Mouse (Mus musculus) midbrain, embryonic 13.5 days (tissue): ENCODE results near the gene Mmp24. TPM values are rescaled to one million over a fixed set of nuclear protein-coding genes. Genes with fewer than 3 reads are reported as not detected.
"Not testable (repeated sequence)": the region's sequence is repeated elsewhere in the genome, so short reads cannot be mapped to it uniquely, and the experiment has no call there.

ENCODE experiments used
- ATAC-seq: fragments of 200-750 bp; cut with Nextera tagmentation; 2 replicates; pipeline ENCODE4 v1.8.0; 2017; ENCODE audit warnings: mild to moderate bottlenecking, moderate TSS enrichment, moderate library complexity
- H3K27ac ChIP-seq: fragments of 300-500 bp; sonication (generic); 2 replicates; pipeline ENCODE4 v1.5.1; 2015; ENCODE audit warnings: inconsistent platforms, mild to moderate bottlenecking, moderate library complexity
- H3K27me3 ChIP-seq: fragments of 300-500 bp; sonication (generic); 2 replicates; pipeline ENCODE4 v1.6.1; 2015; ENCODE audit warnings: mild to moderate bottlenecking, inconsistent platforms
- H3K36me3 ChIP-seq: fragments of 300-500 bp; sonication (generic); 2 replicates; pipeline ENCODE4 v1.6.1; 2015; ENCODE audit warnings: mild to moderate bottlenecking, inconsistent platforms
- H3K4me1 ChIP-seq: fragments of 300-500 bp; sonication (generic); replicated peaks from 2 replicates; pipeline ENCODE4 v1.6.1; 2015; ENCODE audit warnings: inconsistent platforms
- H3K4me2 ChIP-seq: fragments of 300-500 bp; sonication (generic); replicated peaks from 2 replicates; pipeline ENCODE4 v1.6.1; 2015; ENCODE audit warnings: moderate library complexity, mild to moderate bottlenecking, inconsistent platforms
- H3K4me3 ChIP-seq: fragments of 300-500 bp; sonication (generic); replicated peaks from 2 replicates; pipeline ENCODE4 v1.5.1; 2015; ENCODE audit warnings: mild to moderate bottlenecking, inconsistent platforms
- H3K9ac ChIP-seq: fragments of 300-500 bp; sonication (generic); replicated peaks from 2 replicates; pipeline ENCODE4 v1.6.1; 2015; ENCODE audit warnings: mild to moderate bottlenecking, inconsistent platforms
- H3K9me3 ChIP-seq: fragments of 300-500 bp; sonication (generic); 2 replicates; pipeline ENCODE4 v1.6.1; 2016; ENCODE audit warnings: mild to moderate bottlenecking, inconsistent platforms
- WGBS: fragments of 180-500 bp; shearing (Covaris S2); methylation state at CpG from one replicate; pipeline ENCODE4 v1.1.7; 2015; 5-methylcytosine and 5-hydroxymethylcytosine counted together
- polyA plus RNA-seq: library from polyadenylated mRNA; unstranded; fragments of >200 nt; fragmentation: Nextera tagmentation; extraction: Ambion mirVana; gene quantifications from 2 replicates; pipeline ENCODE4 v1.2.1, GENCODE M21; 2015

Gene Mmp24
- polyA plus RNA-seq, result 9.1 and 9.4 TPM in 2 replicates

GRCm38 (mm10) chr2:155774927-155775684, at the start of gene Mmp24:
Gene Mmp24, plus strand, starts transcription at chr2:155775342.
- Histone ChIP-seq H3K36me3 (no peaks in the 10 kb centered on the region), H3K27ac (peak within 1 kb of the TSS; percentile 84), H3K4me3 (peak within 1 kb of the TSS; percentile 79), H3K9me3 (no peaks in the 10 kb centered on the region), H3K4me2 (peak within 1 kb of the TSS; percentile 74), H3K27me3 (peaks cover 25% of the 10 kb centered on the region), H3K9ac (peak within 1 kb of the TSS; percentile 96), H3K4me1 (peaks cover 38% of the 10 kb centered on the region)
- 2% methylated on average over 38 of the region's 100 CpGs for WGBS
- ATAC-seq, result no peak; the same call in 1 of the 2 replicates

GRCm38 (mm10) chr2:155726302-155726701, 48.8 kb upstream of the Mmp24 start:
- H3K27ac ChIP-seq, result no peak overlapping the region
- no peaks in the 10 kb centered on the region for H3K9me3 ChIP-seq
- peaks cover 40% of the 10 kb centered on the region for H3K36me3 ChIP-seq
- H3K4me2 ChIP-seq, result no peak overlapping the region
- no peaks in the 10 kb centered on the region for H3K27me3 ChIP-seq
- no peak for ATAC-seq
- H3K4me1 ChIP-seq, result peaks cover 14% of the 10 kb centered on the region
- WGBS, result 90% methylated on average over 7 of the region's 7 CpGs
- no peak overlapping the region for H3K4me3 ChIP-seq
- H3K9ac ChIP-seq, result no peak overlapping the region

GRCm38 (mm10) chr2:155727764-155728395, 47.3 kb upstream of the Mmp24 start:
- peaks cover 14% of the 10 kb centered on the region for H3K4me1 ChIP-seq
- H3K36me3 ChIP-seq, result peaks cover 24% of the 10 kb centered on the region
- H3K4me2 ChIP-seq, result peak overlapping the region; percentile 94
- H3K27ac ChIP-seq, result no peak overlapping the region
- 0 out of 2 replicates have a peak overlapping the region, but pooled peaks have one; percentile 5 for H3K9ac ChIP-seq
- ATAC-seq, result no peak
- H3K27me3 ChIP-seq, result no peaks in the 10 kb centered on the region
- no peaks in the 10 kb centered on the region for H3K9me3 ChIP-seq
- WGBS, result 85% methylated on average over 7 of the region's 7 CpGs
- peak overlapping the region; percentile 88 for H3K4me3 ChIP-seq

- WGBS, result 8% methylated on average over 15 of the region's 15 CpGs
- no peak; the same call in 1 of the 2 replicates for ATAC-seq
- Histone ChIP-seq H3K27ac (peak overlapping the region; percentile 69), H3K36me3 (peaks cover 15% of the 10 kb centered on the region), H3K4me1 (peaks cover 14% of the 10 kb centered on the region), H3K27me3 (no peaks in the 10 kb centered on the region), H3K4me2 (peak overlapping the region; percentile 94), H3K9ac (peak overlapping the region; percentile 93), H3K9me3 (no peaks in the 10 kb centered on the region), H3K4me3 (peak overlapping the region; percentile 88)
Measured at GRCm38 (mm10) chr2:155728742-155729141, 46.4 kb upstream of the Mmp24 start.

GRCm38 (mm10) chr2:155729158-155729645, 45.9 kb upstream of the Mmp24 start, which contains the start of gene Edem2:
Gene Edem2, minus strand, starts transcription at chr2:155729475.
- peak within 1 kb of the TSS; percentile 94 for H3K4me2 ChIP-seq
- H3K9me3 ChIP-seq, result no peaks in the 10 kb centered on the region
- 1% methylated on average over 33 of the region's 33 CpGs for WGBS
- H3K4me3 ChIP-seq, result peak within 1 kb of the TSS; percentile 88
- peak; percentile 98 for ATAC-seq
- H3K9ac ChIP-seq, result peak within 1 kb of the TSS; percentile 93
- H3K36me3 ChIP-seq, result peaks cover 14% of the 10 kb centered on the region
- no peaks in the 10 kb centered on the region for H3K27me3 ChIP-seq
- peak within 1 kb of the TSS; percentile 69 for H3K27ac ChIP-seq
- H3K4me1 ChIP-seq, result peaks cover 14% of the 10 kb centered on the region

GRCm38 (mm10) chr2:155735080-155735479, 40.1 kb upstream of the Mmp24 start:
- no peak overlapping the region for H3K4me3 ChIP-seq
- no peaks in the 10 kb centered on the region for H3K36me3 ChIP-seq
- H3K4me2 ChIP-seq, result no peak overlapping the region
- no peaks in the 10 kb centered on the region for H3K27me3 ChIP-seq
- no peaks in the 10 kb centered on the region for H3K4me1 ChIP-seq
- no peaks in the 10 kb centered on the region for H3K9me3 ChIP-seq
- no peak for ATAC-seq
- WGBS, result 94% methylated on average over 5 of the region's 5 CpGs
- H3K27ac ChIP-seq, result no peak overlapping the region
- no peak overlapping the region for H3K9ac ChIP-seq

- H3K27me3 ChIP-seq, H3K4me3 ChIP-seq, H3K36me3 ChIP-seq, H3K4me2 ChIP-seq, ATAC-seq, H3K27ac ChIP-seq, H3K4me1 ChIP-seq, H3K9ac ChIP-seq, H3K9me3 ChIP-seq: not testable (repeated sequence)
- WGBS, result 85% methylated on average over 5 of the region's 5 CpGs
Measured at GRCm38 (mm10) chr2:155735766-155736165, 39.4 kb upstream of the Mmp24 start, which contains the start of gene Gm17581. Gene Gm17581, minus strand, starts transcription at chr2:155735866.

- Histone ChIP-seq H3K4me3 (no peak overlapping the region), H3K4me1 (no peaks in the 10 kb centered on the region), H3K27ac (no peak overlapping the region), H3K27me3 (no peaks in the 10 kb centered on the region), H3K4me2 (no peak overlapping the region), H3K36me3 (no peaks in the 10 kb centered on the region), H3K9ac (no peak overlapping the region), H3K9me3 (no peaks in the 10 kb centered on the region)
- WGBS, result 85% methylated on average over 6 of the region's 6 CpGs
- ATAC-seq, result no peak
Measured at GRCm38 (mm10) chr2:155736936-155737335, 38.2 kb upstream of the Mmp24 start.

GRCm38 (mm10) chr2:155737803-155738202, 37.3 kb upstream of the Mmp24 start:
- Histone ChIP-seq H3K36me3 (no peaks in the 10 kb centered on the region), H3K4me2 (no peak overlapping the region), H3K9ac (no peak overlapping the region), H3K4me3 (no peak overlapping the region), H3K27me3 (no peaks in the 10 kb centered on the region), H3K27ac (no peak overlapping the region), H3K4me1 (no peaks in the 10 kb centered on the region), H3K9me3 (no peaks in the 10 kb centered on the region)
- WGBS, result 68% methylated on average over 9 of the region's 9 CpGs
- ATAC-seq, result no peak

GRCm38 (mm10) chr2:155742211-155742610, 32.9 kb upstream of the Mmp24 start:
- H3K27me3 ChIP-seq, result no peaks in the 10 kb centered on the region
- H3K9me3 ChIP-seq, result no peaks in the 10 kb centered on the region
- H3K4me3 ChIP-seq, result no peak overlapping the region
- no peak for ATAC-seq
- H3K4me1 ChIP-seq, result no peaks in the 10 kb centered on the region
- no peak overlapping the region for H3K4me2 ChIP-seq
- no peak overlapping the region for H3K27ac ChIP-seq
- no peaks in the 10 kb centered on the region for H3K36me3 ChIP-seq
- WGBS, result 84% methylated on average over 11 of the region's 11 CpGs
- no peak overlapping the region for H3K9ac ChIP-seq

GRCm38 (mm10) chr2:155742931-155743337, 32.2 kb upstream of the Mmp24 start:
- H3K4me1 ChIP-seq, result no peaks in the 10 kb centered on the region
- H3K27me3 ChIP-seq, result no peaks in the 10 kb centered on the region
- WGBS, result 86% methylated on average over 12 of the region's 12 CpGs
- no peak overlapping the region for H3K27ac ChIP-seq
- H3K9me3 ChIP-seq, result no peaks in the 10 kb centered on the region
- H3K4me3 ChIP-seq, result no peak overlapping the region
- H3K9ac ChIP-seq, result no peak overlapping the region
- ATAC-seq, result no peak
- H3K4me2 ChIP-seq, result no peak overlapping the region
- H3K36me3 ChIP-seq, result no peaks in the 10 kb centered on the region

- H3K4me2 ChIP-seq, result no peak overlapping the region
- H3K27me3 ChIP-seq, result no peaks in the 10 kb centered on the region
- H3K9ac ChIP-seq, result no peak overlapping the region
- WGBS, result 91% methylated on average over 9 of the region's 9 CpGs
- no peaks in the 10 kb centered on the region for H3K9me3 ChIP-seq
- ATAC-seq, result no peak
- no peaks in the 10 kb centered on the region for H3K36me3 ChIP-seq
- H3K4me1 ChIP-seq, result no peaks in the 10 kb centered on the region
- H3K27ac ChIP-seq, result no peak overlapping the region
- H3K4me3 ChIP-seq, result no peak overlapping the region
Measured at GRCm38 (mm10) chr2:155743351-155743750, 31.8 kb upstream of the Mmp24 start.
